Mouse (Mus musculus) liver, adult 2 months (tissue): ENCODE measurements around the gene Ssh2. TPM values are rescaled to one million over a fixed set of nuclear protein-coding genes. Genes with fewer than 3 reads are reported as not detected.

ENCODE experiments used
- DNase-seq: peaks from one replicate; pipeline ENCODE4 v3.0.0-alpha.2; 2011; ENCODE audit warnings: low read depth, low spot score; ENCODE audit errors: extremely low read depth
- H3K27ac ChIP-seq: fragments of 200-500 bp; replicated peaks from 2 replicates; pipeline ENCODE4 v1.5.1; 2012; ENCODE audit warnings: low read depth, mild to moderate bottlenecking, control low read depth, inconsistent platforms, low read length; ENCODE audit not compliant: insufficient read depth
- H3K27me3 ChIP-seq: fragments of 200-500 bp; 2 replicates; pipeline ENCODE4 v1.6.1; 2012; ENCODE audit warnings: mild to moderate bottlenecking, moderate library complexity, low read length, inconsistent platforms; ENCODE audit not compliant: control insufficient read depth, insufficient read depth
- H3K36me3 ChIP-seq: fragments of 200-500 bp; 2 replicates; pipeline ENCODE4 v1.6.1; 2012; ENCODE audit warnings: low read length, inconsistent platforms; ENCODE audit not compliant: control insufficient read depth, insufficient read depth
- H3K4me1 ChIP-seq: fragments of 200-500 bp; 2 replicates; pipeline ENCODE4 v1.6.1; 2011; ENCODE audit warnings: low read length; ENCODE audit not compliant: control insufficient read depth, insufficient read depth
- H3K4me3 ChIP-seq: fragments of 200-500 bp; 2 replicates; pipeline ENCODE4 v1.5.1; 2011; ENCODE audit warnings: low read depth, mild to moderate bottlenecking, control low read depth, low read length, moderate library complexity; ENCODE audit not compliant: insufficient read depth
- H3K79me2 ChIP-seq: fragments of 200-500 bp; 2 replicates; pipeline ENCODE4 v1.6.1; 2012; ENCODE audit warnings: inconsistent platforms, mild to moderate bottlenecking, low read length, moderate library complexity; ENCODE audit not compliant: control insufficient read depth, insufficient read depth
- H3K9ac ChIP-seq: fragments of 200-500 bp; 2 replicates; pipeline ENCODE4 v1.6.1; 2012; ENCODE audit warnings: low read depth, mild to moderate bottlenecking, control low read depth, inconsistent platforms, low read length
- CTCF ChIP-seq: fragments of 200-500 bp; IDR thresholded peaks from 2 replicates; pipeline ENCODE4 v1.5.1; 2011; ENCODE audit warnings: low read depth, low read length, control low read depth
- POLR2A ChIP-seq: fragments of 200-500 bp; IDR thresholded peaks from 2 replicates; pipeline ENCODE4 v1.6.1; 2011; ENCODE audit warnings: low read length, control low read depth; ENCODE audit not compliant: insufficient read depth; ENCODE audit errors: extremely low read depth
- WGBS: fragments of 180-500 bp; shearing (Covaris S2); methylation state at CpG from one replicate; pipeline ENCODE4 v1.1.7; 2018; 5-methylcytosine and 5-hydroxymethylcytosine counted together
- polyA plus RNA-seq: library from polyadenylated mRNA; depleted of rRNA; stranded (reverse); fragments of >200 nt; gene quantifications from 2 replicates; pipeline ENCODE4 v1.2.3, GENCODE M21; 2012
- total RNA-seq: library from RNA; depleted of rRNA; stranded (reverse); fragments of >200 nt; gene quantifications from 2 replicates; pipeline ENCODE4 v1.2.3, GENCODE M21; 2014

Ssh2 gene
- total and polyA plus RNA-seq, 2 experiments = 3.7 to 20.1 TPM

DNA sequence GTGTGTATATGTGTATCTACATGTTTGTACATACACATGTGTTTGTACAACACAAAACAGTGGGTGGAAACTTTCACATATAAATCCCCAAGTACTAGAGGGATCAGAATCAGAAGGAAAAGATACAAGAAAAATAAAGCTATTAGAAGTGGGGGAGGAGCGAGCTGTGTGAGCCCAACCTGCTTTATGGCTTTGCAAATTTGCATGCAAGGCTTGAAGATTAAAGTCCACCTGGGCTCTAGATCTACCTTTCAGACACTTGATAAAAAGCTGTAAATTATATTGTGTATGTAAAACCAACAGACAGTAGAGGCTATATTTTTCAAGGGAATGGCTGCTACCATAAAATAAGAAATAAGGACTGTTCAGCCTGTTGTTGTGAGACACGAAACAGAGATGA, 34.0 kb upstream of the Ssh2 start:
- TF ChIP-seq POLR2A (no peak), CTCF (no peak)
- Histone ChIP-seq H3K79me2 (no peaks in the 10 kb centered on the region), H3K4me1 (no peaks in the 10 kb centered on the region), H3K27me3 (no peaks in the 10 kb centered on the region), H3K27ac (no peak overlapping the region), H3K36me3 (no peaks in the 10 kb centered on the region), H3K9ac (no peak overlapping the region), H3K4me3 (no peak overlapping the region)
- WGBS = 77% methylated on average over 2 of the region's 2 CpGs
- no peak for DNase-seq

DNA sequence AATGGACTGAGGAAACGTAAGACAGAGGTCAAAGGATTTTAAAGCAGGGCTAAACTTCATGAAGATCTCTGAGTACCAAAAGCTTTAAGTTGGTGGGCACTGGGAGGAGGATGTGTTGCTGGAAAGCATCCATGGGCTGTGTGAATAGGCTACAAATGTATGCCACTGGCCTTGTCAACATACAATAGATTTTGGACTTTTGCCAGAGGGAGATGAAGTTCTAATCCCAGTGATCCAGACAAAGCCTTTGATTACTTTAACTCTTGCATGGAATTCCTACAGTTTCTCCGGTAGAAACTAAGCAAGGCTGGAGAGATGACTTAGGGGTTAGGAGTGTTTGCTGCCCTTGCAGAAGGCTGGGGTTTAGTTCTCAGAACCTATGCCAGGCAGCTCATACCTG, 33.5 kb upstream of the Ssh2 start:
- no peaks in the 10 kb centered on the region for H3K27me3 ChIP-seq
- 59% methylated on average over 2 of the region's 2 CpGs for WGBS
- TF ChIP-seq POLR2A (no peak), CTCF (no peak)
- H3K4me1 ChIP-seq = no peaks in the 10 kb centered on the region
- H3K27ac ChIP-seq = no peak overlapping the region
- no peaks in the 10 kb centered on the region for H3K36me3 ChIP-seq
- DNase-seq = no peak
- H3K4me3 ChIP-seq = no peak overlapping the region
- no peaks in the 10 kb centered on the region for H3K79me2 ChIP-seq
- H3K9ac ChIP-seq = no peak overlapping the region

DNA sequence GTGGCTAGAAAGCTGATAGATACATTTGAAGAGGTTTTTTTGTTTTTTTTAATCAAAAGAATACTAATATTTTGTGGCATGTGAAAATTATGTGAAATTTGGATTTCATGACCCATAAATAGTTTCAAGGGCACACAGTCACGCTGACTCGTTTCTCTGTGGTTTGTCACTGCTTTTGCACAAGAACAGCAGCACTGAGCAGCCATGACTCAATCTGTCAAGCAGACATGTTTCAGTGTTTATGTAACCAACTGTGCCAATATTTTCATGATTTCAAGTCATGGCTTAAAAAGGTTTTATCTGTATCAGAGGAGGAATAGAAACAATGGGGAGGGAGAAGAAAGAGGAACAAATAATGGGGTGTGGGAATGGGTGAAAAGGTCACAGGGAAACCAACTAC, 31.2 kb upstream of the Ssh2 start:
- H3K79me2 ChIP-seq = no peaks in the 10 kb centered on the region
- 72% methylated on average over 2 of the region's 2 CpGs for WGBS
- no peaks in the 10 kb centered on the region for H3K36me3 ChIP-seq
- H3K27me3 ChIP-seq = no peaks in the 10 kb centered on the region
- H3K4me3 ChIP-seq = no peak overlapping the region
- no peak overlapping the region for H3K27ac ChIP-seq
- no peaks in the 10 kb centered on the region for H3K4me1 ChIP-seq
- no peak for DNase-seq
- TF ChIP-seq CTCF (no peak), POLR2A (no peak)
- no peak overlapping the region for H3K9ac ChIP-seq

DNA sequence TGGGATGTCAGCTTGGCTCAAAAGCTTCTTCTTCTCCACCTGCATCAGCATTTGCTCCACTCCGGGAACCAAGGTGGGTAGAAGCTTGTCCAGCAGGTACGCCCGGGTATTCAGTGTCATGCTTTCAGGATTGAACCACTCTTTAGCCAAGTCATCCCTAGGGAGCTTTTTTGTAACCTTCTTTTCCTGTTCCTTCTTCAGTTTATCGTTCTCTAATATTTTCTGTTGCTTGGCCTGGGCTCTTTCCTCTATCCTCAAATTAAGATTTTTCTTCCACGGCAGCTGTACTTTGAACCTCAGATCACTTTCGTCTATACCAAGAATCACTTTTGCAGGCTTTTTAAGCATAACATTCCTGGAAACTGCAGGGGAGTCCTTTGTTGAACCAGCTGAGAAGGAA, 27.2 kb upstream of the Ssh2 start, which contains the start of gene Efcab5:
Efcab5 (minus strand) TSS at position 101 of the 400 bp plus-strand sequence.
- Histone ChIP-seq H3K4me3 (no peak within 1 kb of the TSS), H3K4me1 (no peaks in the 10 kb centered on the region), H3K27ac (no peak within 1 kb of the TSS)

DNA sequence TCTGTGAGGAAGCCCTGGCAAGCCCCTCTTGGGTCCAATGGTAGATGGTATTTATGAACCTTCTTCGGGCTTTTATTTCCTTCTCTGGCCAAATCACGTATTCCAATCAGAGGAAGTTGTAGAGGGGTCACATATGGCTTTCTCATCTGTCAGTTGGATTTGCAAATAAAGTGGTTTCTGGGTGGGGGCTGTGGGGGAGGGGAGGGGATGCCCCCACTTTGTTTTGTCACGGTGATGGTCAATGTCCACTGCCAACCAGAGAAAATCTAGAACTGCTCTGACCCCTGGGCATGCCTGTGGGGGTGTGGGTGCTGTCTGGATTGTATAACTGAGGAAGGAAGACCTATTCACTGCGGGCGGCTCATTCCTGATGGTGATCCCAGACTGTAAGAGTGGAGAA, 22.7 kb upstream of the Ssh2 start:
- H3K4me3 ChIP-seq = no peak overlapping the region
- TF ChIP-seq CTCF = no peak
- WGBS = 79% methylated on average over 5 of the region's 5 CpGs

More for the DNA sequence above, 27.2 kb upstream of the Ssh2 start, which contains the start of gene Efcab5:
- 86% methylated on average over 6 of the region's 6 CpGs for WGBS
- no peaks in the 10 kb centered on the region for H3K79me2 ChIP-seq
- DNase-seq = no peak
- no peaks in the 10 kb centered on the region for H3K36me3 ChIP-seq
- no peak for TF ChIP-seq CTCF
- no peak for TF ChIP-seq POLR2A
- no peak within 1 kb of the TSS for H3K9ac ChIP-seq
- H3K27me3 ChIP-seq = no peaks in the 10 kb centered on the region

DNA sequence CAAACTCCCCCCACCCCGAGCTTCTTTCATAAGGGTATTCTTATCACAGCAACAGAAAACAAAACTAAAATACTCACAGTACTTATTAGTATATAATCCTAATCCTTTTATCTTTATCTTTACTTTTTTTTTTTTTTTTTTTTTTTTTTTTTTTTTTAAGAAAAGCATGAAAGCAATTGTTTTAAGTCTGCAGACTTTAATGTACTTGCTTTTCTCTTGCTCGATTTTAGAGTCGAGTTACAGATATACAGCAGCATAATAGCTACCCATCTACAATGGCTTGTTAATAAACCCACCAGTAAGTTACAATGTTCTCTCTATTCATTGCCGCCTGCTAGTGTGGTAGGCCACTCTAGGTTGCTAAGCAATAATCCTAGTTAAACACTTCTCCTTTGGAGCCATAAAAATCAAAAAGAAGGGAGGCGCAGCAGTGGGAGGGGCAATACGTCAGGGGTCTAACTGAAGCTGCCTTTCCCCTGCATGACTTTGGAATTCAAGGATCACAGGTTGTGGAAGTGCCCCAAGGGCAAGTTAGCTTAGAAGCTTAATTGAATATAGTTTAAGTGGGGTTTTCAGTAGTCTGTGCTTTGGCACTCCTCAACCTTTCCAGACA, 22.0 kb upstream of the Ssh2 start:
- H3K9ac ChIP-seq = no peak overlapping the region
- no peak overlapping the region for H3K27ac ChIP-seq
- no peak for TF ChIP-seq CTCF
- TF ChIP-seq POLR2A = no peak
- no peaks in the 10 kb centered on the region for H3K79me2 ChIP-seq
- WGBS = 84% methylated on average over 6 of the region's 6 CpGs
- no peak overlapping the region for H3K4me3 ChIP-seq
- H3K36me3 ChIP-seq = no peaks in the 10 kb centered on the region
- H3K27me3 ChIP-seq = no peaks in the 10 kb centered on the region
- H3K4me1 ChIP-seq = no peaks in the 10 kb centered on the region
- no peak for DNase-seq

More for the DNA sequence above, 22.7 kb upstream of the Ssh2 start:
- Histone ChIP-seq H3K79me2 (no peaks in the 10 kb centered on the region), H3K4me1 (no peaks in the 10 kb centered on the region), H3K27ac (no peak overlapping the region), H3K9ac (no peak overlapping the region), H3K27me3 (no peaks in the 10 kb centered on the region), H3K36me3 (no peaks in the 10 kb centered on the region)
- no peak for DNase-seq
